Mouse (Mus musculus) left cerebral cortex, postnatal 4 days (tissue): Measurements from ENCODE around the gene Hoxa6. TPM values are rescaled to one million over a fixed set of nuclear protein-coding genes. Genes with fewer than 3 reads are reported as not detected.
A peak's percentile ranks its signal among the peaks of the same experiment; 100 is the strongest.

Experiments
- DNase-seq: peaks from one replicate; pipeline ENCODE4 v3.0.0-alpha.2; 2022
- intact Hi-C: fragments of 180-260 bp; cut with DNase I; formaldehyde crosslinking; loops from one replicate; pipeline ENCODE4 v1.15.1; 2025
- total RNA-seq, 2 experiments: library from RNA; stranded (reverse); gene quantifications; 2 replicates each; pipeline ENCODE4 v1.2.3; 2021

Hoxa6 gene
- total RNA-seq, 2 experiments from 2014 or later, result not detected

DNA sequence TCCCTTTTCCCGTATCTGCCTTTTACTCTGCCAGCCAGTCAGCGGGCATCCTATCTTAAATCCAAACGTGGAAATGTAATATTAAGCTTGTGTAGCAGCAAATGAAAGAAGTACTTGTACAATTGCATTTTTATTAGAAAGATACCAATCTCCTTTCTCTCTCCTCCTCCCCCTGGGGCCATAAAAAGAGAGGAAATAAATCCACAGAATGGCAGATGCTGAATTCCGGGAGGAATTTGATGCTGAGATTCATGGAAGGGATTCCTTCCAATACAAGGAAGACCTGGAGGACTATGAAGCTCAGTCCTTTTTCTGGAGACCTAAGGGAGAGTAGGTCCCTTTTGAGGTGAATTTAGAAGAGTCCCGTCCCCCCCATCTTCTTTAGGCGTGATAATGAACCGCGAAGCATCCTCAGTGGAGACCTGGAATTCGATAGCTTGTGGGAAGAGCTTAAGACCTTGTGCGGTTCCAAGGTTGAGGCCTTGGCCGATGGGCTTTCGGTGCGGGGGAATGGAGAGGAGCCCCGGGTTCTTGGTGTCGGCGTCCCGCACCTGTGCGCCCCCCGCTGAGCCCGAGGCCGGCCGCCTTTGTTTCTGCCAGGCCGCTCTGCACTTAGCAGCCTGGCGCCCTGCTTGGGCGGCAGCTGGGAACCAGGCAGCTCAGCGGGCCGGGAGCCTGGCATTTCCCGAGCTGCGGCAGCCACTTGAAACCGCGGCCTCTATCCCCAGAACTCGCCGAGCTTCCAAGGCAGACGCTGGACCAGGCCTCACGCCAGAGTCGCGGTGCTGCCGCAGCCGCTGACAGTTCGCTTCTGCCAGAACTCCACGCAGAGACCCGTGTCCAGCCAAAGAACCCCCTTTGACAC is 40.1 kb downstream of the Hoxa6 start:
- intact Hi-C loops, result no loop called here
- DNase-seq, result peak; percentile 51

DNA sequence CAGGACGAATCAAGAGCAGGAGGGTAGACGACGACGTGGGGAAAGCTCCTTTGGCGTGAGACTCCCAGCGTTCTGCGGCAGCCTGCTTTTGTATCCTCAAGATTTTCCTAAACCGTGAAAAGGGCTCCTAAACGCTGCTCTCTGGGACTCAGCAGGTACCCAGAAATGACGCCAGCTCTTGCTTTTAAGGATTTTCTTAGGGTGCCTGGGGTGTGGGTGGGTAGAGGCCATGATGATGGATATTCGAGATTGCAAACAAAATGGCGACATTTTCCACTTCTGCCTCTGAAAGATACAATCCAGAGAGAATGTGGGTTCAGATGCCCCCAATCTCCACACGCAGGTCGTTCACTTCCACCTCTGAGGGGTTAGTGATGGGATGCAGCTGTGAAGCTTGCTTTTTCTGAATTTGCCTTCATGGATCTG is 40.8 kb downstream of the Hoxa6 start:
- intact Hi-C loops, result no loop called here
- DNase-seq, result no peak

DNA sequence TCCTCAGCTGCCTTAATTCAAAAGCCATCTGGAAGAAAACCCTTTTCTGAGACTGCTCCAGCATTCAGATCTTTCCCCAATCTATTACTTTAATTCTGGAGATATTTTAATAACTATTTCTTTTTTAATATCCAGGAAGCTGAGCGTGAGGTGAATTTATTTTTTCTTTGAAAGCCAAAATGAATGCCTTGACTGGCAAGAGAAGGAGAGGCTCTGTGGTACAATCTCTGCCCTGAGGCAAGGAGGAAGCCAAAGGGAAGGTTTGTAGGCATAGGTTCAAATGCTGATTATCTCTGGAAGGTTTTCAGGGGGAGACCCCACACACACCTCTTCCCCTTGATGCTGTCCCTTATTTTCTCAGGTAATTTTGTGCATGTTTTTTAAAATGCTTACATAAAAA is 41.3 kb downstream of the Hoxa6 start:
- intact Hi-C loops, result no loop called here
- no peak for DNase-seq

GRCm38 (mm10) chr6:52166431-52167077 is 42.0 kb downstream of the Hoxa6 start:
- intact Hi-C loops, result no loop called here
- no peak for DNase-seq

GRCm38 (mm10) chr6:52165441-52166370 is 42.8 kb downstream of the Hoxa6 start:
- intact Hi-C loops, result no loop called here
- no peak for DNase-seq

DNA sequence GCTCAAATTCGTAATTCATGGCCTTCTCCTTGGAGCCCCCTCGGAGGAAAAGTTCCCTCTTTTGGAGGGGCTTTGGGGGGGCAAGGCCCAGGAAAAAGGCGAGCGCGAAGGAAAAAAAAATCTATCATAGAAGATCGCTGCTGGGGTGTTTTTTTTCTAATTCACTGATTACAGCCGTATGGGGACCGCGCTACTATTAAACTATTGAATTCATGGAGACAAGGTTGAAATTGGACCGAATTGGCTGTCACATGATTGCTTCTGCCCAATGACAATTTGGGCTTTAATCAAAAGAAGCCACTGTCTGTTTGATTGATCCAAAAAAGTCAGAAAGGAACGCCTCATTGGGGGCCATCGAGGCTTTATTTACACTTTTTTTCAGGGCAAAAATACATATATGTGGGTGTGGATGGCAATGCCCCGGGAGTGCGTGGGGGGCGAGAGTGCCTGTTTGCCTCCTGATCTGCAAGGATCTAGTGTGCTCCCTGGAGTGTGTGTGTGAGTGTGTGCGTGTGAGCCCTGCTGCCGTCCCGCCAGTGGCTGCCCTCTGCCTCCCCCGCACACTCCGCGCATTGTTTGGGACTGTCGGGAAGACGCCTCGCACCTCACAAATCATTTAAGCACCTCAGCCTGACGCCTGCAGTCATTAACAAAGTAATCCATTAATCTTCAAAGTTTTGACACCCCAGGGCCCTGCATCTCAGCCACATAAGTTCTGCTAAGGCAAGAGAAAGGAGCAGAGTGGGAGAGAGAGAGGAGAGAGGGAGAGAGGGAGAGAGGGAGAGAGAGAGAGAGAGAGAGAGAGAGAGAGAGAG is 43.7 kb downstream of the Hoxa6 start, which contains the start of gene Hoxa2:
Gene Hoxa2, minus strand, starts transcription at position 206 of the 815 bp plus-strand sequence.
- intact Hi-C loops, result no loop called here

DNA sequence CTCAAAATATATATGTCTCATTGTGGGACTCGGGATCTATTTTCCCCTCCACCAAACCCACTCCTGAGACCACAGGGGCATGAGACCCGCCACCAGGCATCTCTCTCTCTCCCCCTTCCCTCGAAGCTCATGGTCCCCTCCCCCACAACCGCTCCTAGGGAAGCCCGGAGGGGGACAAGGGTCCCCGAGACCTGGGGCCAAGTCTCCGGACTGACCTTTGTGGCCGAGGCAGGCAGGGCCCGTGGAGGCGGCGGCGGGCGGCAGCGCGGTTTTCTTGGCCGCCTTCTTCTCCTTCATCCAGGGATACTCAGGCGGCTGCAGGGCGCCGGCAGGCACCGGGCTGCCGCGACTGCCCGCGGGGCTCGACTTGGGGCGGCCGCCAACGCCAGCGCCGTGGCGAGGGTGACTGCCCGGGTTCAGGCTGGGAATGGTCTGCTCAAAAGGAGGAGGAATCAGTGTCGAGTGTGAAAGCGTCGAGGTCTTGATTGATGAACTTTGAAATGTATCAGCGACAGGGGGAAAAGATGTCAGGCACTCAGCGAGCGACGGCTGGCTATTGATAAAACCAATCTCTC is 44.4 kb downstream of the Hoxa6 start:
- DNase-seq, result no peak
- intact Hi-C loops, result no loop called here

More for the DNA sequence above, 43.7 kb downstream of the Hoxa6 start, which contains the start of gene Hoxa2:
- DNase-seq, result no peak

GRCm38 (mm10) chr6:52163366-52164031 is 45.0 kb downstream of the Hoxa6 start:
- no peak for DNase-seq
- intact Hi-C loops, result no loop called here

GRCm38 (mm10) chr6:52162611-52163365 is 45.7 kb downstream of the Hoxa6 start:
- intact Hi-C loops, result no loop called here
- DNase-seq, result no peak

- DNase-seq, result no peak
Observed at GRCm38 (mm10) chr6:52162093-52162380, 46.5 kb downstream of the Hoxa6 start.

GRCm38 (mm10) chr6:52161336-52162092 is 47.0 kb downstream of the Hoxa6 start:
- intact Hi-C loops, result no loop called here

More at GRCm38 (mm10) chr6:52162093-52162380, 46.5 kb downstream of the Hoxa6 start:
- intact Hi-C loops, result no loop called here

DNA sequence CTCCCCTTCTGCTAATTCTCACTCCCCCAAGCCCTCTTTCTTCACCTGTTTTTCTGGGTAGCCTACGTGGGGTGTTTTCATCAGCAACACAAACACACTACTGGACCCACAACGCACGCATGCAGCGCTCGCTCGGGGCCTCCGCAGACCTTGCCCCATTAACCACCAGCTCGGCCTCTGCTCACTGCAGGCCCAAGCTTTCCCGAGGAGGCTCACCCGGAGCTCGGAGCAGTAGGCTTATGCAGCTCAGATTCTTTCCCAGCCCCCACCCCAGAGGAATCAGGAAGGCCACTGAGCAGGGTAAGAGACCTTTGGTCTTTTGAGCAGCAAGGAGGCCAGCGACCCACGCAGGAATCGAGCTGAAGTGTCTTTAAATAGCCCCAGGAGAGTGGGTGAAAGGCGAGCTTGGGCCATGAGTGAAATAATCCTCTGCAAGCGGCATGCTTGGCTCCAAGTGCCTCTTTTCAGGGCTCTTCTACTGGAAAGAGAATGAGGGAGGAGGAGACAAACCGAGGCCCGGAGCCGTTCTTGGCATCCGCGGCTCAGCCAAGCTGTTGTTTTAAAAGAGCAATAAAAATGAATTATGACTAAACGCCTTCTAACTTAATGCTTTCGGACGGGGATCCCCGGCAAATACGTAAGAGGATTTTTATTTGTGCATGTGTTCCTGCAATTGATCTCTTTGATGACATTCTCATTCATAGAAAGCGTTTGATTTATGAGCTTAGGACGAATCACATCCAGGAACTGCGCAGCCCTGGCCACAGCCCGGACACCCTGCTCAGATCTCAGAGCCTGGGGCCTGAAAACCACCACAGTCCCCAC is 47.8 kb downstream of the Hoxa6 start:
- intact Hi-C loops, result no loop called here
- no peak for DNase-seq

More at GRCm38 (mm10) chr6:52161336-52162092, 47.0 kb downstream of the Hoxa6 start:
- DNase-seq, result no peak

DNA sequence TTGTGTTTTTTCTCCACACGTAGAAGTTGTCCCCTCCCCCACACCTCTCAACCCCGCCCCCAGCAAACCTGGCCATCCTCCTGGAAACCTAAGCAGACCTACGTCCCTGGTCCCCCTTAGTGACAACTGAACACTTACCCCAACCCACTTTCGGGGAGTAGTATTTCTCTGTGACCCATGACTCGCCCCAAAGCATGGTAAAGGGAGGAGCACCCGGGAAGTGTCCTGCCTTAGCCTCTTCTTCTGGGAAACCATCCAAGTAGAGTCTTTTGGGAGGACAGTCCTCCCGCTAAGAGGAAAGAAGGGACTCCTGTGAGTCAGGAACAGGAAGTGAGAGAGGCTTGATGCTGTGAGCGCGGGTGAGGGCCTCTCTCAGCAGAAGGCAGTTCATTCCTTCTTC is 48.5 kb downstream of the Hoxa6 start:
- intact Hi-C loops, result loop anchor here (5.0 kb wide), 1 partner anchor 153 kb away; no protein-coding TSS in a partner anchor
- no peak for DNase-seq

DNA sequence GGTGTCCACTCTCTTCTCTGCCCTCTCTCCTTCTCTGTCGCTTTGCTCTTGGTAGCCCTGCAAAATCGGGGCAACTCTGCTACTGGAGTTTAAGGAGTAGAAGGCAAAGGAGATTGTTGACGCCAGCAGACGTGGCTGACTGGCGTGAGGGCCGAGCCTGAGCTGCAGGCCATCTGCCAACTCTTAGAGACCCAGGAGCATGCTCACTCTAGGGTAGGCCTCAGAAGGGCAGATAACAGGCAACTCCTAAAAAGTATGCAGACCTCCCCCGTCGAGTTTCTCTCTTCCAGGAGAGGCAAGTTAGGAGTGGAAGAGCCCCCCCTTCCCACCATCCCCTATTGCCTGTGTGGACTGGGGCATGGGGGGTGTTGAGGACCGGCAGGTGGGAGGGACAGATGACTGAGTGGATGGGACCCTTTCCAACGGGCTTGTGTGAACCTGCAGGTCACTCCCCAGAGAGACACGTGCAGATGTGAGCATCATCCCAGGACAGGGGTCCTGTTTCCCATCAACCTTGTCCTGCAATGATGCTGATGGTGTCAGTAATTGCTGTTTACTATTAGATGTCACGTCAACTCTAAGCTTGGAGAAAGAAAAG is 49.3 kb downstream of the Hoxa6 start:
- DNase-seq, result no peak
- intact Hi-C loops, result loop anchor here (5.0 kb wide), 1 partner anchor 152 kb away; no protein-coding TSS in a partner anchor

GRCm38 (mm10) chr6:52158276-52159051 is 50.1 kb downstream of the Hoxa6 start, which contains the start of gene Hoxa1:
TSS of gene Hoxa1 (minus strand) at chr6:52158317.
- intact Hi-C loops, result loop anchor here (5.0 kb wide), 1 partner anchor 151 kb away; no protein-coding TSS in a partner anchor
- peak; percentile 53 for DNase-seq
